Mouse (Mus musculus): ENCODE results near the gene Cep126.

Cep126 gene

DNA sequence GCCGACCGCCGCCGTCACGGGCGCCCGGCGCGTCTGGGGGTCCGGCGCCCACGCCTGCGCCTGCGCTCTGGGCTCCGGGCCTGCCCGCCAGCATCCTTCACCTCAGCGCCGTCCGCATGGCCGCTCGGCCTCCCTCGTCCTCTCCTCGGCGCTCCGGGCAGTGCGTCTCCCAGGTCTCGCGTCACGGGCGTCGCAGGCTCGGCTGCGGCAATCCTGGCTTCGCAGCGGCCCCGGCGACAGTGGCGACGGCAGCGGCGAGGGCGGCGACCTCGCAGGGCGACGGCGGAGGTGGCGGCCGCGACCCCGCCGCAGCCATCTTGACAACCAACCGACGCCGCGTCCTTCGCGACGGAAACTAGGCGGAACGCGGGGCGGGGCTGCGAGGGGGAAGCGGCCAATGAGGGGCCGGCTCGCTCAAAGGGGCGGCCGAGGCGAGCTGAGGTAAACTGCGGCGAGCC is at the start of gene Cep126:
Gene Cep126, minus strand, starts transcription at position 178 of the 458 bp plus-strand sequence.
- DNase-seq, result peak; percentile 26 to 60

DNA sequence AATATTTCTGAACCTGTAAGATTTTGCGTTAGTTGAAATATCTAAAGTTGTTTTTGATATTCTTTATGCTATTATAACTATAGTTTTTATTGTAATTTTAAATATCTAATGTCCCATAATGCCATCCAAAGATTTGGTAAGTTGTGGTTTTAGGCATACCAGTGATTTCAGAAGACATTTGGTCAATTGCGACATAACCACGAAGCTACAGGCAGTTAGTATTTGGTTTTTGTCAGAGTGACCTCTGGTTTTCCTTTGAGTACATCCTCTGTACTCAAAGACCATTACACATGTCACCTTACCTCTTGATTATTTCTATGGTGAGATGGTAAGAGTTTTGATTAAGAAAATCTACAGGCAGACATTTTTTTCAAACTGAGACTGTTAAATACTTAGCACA is 45.5 kb upstream of the Cep126 start:
- no peak for DNase-seq

DNA sequence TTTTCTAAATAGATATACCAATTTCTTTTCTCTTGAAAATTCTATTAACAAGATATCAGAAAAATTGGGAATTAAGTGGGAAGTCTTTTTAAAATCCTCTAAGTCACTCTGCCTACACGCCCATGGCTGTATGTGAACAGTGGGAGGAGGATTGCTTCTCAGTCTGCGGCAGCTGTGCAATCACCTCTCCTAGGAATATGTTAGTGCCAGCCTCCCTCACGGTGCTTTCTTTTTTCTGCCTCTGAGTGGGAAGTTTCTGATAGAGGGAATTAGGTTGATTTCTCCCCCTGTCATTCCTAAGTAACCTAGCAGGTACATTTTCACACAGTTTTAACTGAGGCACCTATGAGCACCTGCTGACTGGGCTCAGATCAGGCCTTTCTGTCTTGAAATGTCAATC is 43.0 kb upstream of the Cep126 start:
- DNase-seq, result no peak

DNA sequence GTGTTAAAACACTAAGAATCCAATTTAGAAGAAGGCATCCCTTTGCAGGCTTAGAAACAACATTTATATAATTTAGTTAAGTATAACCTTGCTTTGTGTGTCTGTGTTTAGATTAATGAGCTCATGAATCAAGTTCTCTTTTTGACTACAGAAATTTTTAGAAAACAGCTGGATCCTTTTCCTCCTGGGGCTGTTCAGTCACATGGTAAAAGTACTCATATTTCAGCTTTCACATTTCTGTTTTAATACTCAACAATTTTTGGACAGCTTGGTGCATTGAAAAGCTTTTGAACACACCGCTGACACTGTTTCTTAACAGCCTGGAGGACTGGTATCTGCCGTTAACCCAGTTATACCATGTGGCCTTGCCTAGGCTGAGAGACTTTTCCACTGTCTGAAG is 22.9 kb upstream of the Cep126 start:
- no peak for DNase-seq

DNA sequence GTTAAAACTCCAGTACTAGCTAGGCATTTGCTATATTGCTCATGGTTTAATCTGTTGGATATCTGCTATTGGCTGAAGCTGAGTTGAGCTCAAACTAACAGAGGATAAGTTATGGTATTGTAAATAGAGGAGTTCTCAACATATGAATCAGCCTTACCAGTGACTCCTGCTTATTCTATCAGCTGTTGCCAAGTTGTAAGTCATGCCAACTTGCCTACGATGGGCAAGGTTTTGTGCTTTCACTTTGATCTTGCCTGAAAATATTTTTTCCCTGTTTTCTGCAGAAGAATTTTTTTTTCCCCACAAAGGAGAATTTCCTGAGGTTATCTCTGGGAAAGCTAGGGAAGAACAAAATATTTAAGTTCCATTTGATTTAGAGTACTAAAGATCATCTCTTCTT is 5.4 kb upstream of the Cep126 start:
- no peak for DNase-seq

DNA sequence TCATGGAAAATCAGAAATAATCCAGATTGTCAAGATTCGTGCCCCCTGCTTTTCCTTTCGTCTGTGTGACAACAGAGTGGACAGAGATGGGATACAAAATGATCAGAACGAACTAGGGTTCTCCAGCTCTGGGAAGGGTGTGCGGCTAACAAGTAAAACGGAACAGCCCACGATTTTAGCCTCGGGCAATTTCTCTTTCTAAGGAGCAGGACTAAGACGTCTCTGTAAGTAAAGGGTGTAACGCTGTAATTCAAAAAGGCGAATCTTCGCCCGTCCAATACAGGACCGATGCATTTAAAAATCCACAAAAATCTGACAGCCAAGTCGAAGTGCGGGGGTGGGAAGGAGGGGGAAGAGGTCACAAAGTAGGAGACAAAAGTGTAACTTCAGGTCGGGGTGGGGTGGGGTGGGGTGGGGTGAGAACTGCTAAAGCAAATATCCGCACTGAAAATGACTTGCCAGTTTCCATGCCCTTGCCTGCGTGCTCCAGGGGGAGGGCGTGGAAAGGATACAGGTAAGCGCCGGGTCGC is 443 bp downstream of the Cep126 start:
- no peak for DNase-seq

DNA sequence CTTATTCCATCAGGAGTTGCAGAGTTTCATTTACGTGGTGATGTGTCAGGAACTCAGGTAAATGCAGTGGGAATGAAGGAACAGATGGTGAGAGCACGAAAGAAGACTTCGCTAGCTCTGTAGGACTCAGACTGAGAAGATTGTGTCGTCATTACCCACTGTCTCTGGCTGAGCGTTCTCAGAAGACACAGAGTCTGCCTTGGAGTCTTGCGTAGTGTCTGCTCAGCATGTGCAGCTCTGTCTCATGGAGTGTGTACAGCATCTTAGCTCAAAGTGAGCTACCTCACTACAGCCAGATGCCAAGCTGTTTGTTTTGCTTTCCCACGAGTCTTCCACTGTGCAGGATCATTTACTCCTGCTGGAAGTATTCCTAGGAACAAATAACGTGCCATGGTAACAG is 10.6 kb downstream of the Cep126 start:
- no peak for DNase-seq

DNA sequence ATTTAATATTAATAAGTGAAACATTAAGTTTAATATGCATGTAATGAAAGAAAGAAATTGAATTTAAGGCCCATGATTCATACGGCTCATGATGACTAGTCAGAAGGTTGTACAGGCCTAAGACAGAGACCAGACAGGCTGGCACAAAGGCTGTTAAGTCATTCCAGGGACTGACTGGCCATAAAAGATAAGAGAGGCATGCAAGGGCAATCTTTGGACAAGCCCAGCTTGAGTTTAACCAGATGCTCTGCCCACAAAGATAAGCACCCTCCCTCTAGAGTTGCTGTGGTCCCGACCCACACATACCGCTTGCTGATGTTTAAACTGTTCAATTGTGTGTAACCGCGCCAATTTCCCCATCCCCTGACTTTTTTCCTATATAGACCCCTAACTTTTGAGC is 19.6 kb downstream of the Cep126 start:
- DNase-seq, result no peak

DNA sequence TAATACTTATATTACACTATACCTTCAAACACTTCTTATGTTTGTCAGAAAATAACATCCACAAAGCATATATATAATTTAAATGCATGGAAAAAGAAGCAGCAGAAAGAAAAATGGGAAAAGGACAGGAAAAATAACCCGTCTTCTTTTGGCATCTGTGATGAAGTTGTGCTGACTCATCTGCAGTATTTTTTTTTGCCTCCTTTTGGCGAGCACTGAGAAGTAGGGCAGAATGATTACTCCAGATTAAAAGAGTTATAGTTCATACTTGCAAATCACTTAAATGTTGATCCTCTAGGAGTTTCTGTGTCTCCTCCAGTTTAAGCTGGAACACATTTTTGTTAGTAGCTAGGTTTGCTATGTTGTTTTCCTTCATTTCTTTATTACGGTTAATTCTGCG is 31.0 kb downstream of the Cep126 start:
- DNase-seq, result no peak

DNA sequence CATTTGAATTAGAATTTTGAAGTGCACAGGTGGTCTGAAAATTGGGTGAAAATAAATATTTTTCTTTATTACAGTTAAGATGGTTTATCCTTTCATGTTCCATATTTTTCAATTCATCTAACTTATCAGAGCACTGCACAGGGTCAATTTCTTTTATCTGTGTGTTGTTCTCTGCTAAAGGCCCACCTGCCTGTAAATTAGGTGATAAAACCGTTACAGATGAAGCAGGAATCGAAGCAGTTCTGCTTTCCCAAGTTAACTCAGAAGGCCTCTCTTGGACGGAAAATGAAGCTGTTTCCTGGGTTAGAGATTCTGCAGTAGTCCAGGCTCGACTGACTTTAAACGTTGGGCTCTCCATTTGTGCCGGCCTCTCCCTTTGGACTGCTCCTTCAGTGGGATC is 33.1 kb downstream of the Cep126 start:
- DNase-seq, result no peak

DNA sequence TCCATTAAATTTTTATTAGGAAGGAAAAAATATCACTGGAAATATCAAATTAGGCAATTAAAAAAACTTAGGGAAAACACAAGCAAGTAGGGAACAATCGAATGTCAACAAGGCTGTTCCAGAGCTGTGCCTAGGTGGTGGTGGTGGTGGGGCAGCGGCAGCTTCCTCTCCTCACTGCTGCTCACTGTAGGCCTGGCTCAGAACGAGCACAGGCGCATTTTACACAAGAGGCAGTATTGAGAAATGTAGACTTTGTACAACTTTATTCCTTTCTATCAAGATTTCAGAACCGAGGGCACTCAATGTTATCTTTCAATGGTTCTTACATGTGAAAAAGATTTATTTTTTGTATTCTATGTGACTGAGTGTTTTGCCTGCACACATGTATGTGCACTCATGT is 55.2 kb downstream of the Cep126 start:
- no peak for DNase-seq

DNA sequence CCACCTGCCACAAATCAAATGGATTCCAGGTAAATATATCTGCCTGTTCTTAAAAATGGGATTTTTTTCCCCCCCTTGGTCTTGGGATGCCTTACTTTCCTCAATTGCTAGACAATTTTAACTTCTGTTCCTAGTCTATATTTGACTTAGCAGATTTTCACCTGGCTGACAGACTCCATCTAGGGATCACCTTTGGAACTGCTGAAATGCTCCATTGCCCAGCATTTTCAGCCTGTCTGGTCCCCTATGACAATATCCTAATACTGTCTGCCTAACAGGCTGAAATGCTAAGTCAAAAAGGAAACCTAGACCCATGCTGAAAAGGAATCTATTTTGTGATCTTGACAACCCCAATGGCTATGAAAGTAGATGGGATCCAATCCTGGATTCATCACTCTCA is 59.7 kb downstream of the Cep126 start:
- DNase-seq, result no peak

DNA sequence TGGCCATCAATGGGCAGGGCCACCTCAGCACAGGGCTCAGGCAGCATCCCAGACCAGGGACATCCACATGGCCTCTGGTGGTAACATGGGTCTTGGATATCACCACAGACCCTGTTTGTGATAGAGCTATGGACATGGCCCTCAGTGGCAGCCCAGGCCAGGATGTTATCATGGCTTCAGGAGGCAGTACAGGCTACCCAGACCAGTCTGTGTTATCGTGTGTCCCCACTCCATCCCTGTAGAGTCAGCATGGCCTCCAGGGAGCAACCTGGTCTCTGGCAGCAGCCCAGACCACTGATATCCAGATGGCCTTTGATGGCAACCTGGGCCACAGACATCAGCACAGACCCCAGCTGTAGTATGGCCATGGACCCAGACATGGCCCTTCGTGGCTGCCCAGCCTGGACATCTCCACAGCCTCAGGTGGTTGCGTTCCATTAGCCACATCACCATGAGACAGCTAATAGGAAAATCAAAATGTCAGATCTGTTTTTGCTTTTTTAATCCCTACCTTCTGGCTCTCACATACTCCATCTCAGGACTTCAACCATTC is 60.8 kb downstream of the Cep126 start:
- no peak for DNase-seq

DNA sequence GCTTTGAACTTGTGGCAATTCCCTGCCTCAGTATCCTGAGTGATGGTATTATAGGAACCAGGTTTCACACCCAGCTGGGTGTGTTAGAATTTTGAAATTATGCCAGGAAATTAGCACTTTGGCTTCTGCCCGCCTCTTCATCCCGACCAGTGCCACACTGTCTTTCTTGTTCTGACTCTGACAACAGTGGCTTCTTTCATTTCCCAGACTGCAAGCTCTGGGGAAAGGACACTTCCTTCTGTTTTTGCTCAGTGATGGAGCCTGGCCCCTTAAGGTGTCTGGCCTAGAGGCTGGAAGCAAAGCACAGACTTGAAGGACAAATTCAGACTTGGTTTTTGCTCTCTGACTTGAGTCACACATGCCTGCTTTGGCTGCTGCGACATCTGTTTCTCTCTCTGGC is 74.5 kb downstream of the Cep126 start:
- no peak for DNase-seq

DNA sequence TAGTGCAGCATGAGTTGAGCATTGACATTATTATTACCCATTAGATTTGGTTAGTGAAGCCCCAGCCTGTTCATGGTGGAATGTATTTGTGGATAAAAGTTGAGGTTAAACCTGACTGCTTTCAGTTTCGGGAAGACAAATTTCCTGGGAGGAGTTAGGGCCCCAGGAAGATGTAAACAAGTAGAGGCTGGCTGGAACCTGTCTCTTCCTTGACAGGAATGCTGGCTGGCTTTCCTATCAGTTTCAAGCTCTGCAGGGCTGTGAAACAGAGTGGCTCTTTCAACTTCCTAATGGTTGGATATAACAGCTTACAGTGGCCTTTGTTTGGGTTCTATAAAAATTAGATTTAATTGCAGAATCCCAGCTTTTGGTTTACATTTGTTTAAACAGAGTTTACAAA is 79.3 kb downstream of the Cep126 start:
- DNase-seq, result no peak

DNA sequence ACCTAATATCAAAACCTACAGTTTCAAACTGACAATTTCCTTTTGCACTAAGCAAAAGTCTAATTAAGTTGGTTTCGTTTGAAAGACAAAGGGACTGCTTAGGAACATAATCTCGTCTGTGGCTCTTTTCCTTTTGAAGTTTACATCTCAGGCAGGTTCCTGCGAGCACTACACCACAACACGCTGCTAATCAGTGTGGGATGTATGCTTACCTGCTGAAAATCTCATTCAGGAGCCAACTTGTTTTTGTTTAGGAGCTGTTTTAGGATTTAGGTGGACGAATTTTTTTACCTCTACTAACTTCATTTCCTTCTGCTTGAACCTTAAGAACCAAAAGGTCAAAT is 91.1 kb downstream of the Cep126 start:
- DNase-seq, result no peak

DNA sequence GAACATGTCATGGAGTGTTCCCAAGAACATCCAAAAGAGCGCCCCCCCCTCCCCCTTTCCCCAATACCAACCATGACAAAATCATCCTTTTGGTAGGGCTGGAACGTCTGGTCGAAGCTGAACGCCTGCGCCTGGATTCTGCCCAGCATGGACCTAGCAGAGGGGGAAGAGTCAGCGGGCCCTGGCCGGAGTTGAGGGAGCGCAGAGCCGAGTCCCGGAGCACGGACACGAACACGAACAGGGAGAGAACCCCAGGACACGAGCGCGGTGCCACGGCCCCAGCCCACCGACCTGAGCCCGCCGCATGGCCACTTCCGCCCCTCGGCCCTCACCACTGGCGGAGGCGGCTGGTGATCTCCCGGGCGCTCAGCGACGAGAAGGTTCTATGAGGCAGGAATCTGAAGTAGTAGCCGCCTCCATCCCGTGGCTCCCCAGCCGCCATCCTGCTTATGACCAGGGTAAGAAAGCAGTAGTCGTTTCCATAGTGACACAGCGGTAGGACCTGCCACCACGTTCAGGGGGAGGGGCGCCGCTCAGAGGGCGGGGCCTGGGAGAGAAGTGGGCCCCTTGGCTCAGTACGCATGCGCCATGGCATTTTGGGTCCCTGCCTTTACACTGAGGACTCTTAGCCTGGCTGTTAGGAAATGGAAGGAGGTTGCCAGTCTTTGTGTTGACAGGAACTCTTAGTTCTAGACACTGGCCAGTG is 91.6 kb downstream of the Cep126 start, which contains the start of gene Cfap300:
Gene Cfap300, minus strand, starts transcription at position 486 of the 706 bp plus-strand sequence.
- DNase-seq, result peak; percentile 69 to 82

DNA sequence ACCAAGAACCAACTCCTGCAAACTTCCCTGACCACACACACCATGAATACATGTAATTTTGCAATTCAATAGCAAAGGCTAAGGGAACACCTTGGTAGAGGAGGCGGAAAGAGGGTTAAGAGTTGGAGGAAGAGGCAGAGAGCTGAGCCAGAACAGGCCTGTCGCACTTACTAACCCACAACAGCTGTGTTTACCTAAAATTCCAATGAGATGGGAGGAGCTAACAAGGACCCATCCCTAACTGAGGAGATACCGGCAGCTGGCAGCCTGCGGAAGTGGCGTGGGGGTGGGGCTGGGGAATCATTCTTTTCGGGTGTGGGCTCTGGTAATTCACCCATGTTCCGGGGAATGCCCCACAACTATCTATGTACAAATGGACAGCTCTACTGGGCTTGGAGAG is 98.5 kb downstream of the Cep126 start:
- no peak for DNase-seq

DNA sequence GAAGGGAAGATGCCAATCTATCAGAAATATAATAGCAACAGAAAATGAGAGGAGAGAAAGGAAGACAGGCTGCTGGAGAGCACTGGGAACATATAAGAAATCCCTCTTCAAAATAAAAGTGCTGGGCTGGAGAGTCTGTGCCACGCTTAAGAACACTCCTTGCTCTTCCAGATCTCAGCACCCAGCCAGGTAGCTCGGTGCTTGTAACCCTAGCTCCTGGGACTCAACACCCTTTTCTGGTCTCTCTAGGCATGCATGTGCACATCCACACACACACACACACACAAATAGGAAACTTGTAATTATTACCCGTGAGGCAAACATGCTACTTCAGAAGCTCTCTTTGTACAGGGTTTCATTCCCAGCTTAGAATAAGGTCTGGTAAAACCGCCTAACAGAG is 99.0 kb downstream of the Cep126 start:
- no peak for DNase-seq

DNA sequence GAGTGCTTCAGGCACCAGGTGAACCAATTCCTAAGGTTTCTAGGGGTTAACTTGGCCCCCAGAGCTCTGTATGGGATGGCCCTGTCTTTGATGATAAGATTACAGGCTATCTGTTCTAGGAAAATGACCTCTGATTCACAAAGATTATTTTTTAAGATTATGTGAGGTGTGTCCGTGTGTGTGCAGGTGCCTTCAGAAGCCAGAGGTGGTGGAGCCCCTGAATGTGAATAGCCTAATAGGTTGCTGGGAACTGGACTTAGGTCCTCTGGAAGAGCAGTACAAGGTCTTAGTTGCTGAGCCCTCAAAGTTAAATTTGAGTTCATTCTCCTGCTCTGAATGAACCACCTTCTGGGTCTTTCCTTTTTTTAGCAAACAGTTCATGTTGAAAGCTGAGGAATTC is 100.0 kb downstream of the Cep126 start:
- DNase-seq, result no peak

DNA sequence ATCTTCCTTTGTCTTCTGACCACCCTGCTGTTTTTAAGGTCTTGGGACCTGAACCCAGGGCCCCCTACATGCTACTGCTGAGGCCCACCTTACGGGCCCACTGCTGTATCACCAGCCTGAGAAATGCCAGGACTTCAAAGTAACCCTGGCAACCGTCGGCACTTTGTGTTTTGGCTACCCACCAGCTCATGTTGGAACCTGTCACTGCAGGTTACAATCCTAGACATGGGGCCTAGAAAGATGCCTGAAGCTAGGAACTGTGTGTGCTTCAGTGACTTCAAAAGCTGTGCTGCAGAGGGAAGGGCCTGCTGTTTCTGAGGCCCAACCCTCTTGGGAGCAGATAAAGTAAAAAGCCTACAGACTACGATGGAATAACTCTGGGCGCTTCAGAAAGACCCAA is 101.2 kb downstream of the Cep126 start:
- DNase-seq, result no peak

Measured in spleen, adult 18-20 months (tissue).